Mouse (Mus musculus) erythroblast, adult 5-6 weeks (primary cell): ENCODE measurements around the gene Fancc. TPM values are rescaled to one million over a fixed set of nuclear protein-coding genes. Genes with fewer than 3 reads are reported as not detected.
A peak's percentile ranks its signal among the peaks of the same experiment; 100 is the strongest.

Experiments
- ATAC-seq: replicated peaks from 2 replicates; pipeline ENCODE4 v1.8.0; 2016; ENCODE audit warnings: moderate number of reproducible peaks, mild to moderate bottlenecking, moderate TSS enrichment, inconsistent platforms; ENCODE audit not compliant: poor library complexity, low FRiP score, severe bottlenecking
- total RNA-seq, 2 experiments: library from RNA; stranded (forward) in 1 of 2; stranded (reverse) in 1 of 2; fragments of 150-400 nt in 1 of 2; fragments of 200-764, 138-1000 nt in 1 of 2; gene quantifications; 2 replicates each; pipeline versions ENCODE4 v1.2.3 to v1.2.4; 2015 to 2017; ENCODE audit warnings: low replicate concordance in 2 of 2

The Fancc gene
- total RNA-seq, 2 experiments from 2014 or later: 9.0 to 26.5 TPM

GRCm38 (mm10) chr13:63520110-63520509, 23.0 kb upstream of the Fancc start:
- ATAC-seq: no peak

DNA sequence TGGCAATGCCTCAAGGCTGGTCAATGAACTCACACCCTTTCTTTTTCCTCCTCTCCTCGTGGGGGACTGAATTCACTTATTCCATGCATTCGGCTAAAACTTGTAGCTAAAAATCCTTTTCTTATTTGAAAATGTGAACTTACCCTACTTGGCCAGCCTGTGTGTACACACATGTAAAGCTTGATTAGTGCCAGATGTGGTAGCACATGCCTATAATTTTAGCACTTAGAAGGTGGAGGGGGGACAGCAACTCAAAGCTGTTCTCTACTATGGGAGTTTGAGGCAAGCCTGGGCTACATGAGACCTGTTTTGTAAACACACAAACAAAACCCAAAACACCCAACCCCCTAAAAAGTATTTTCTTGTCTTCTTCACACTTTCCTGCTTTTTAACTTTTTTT, 19.5 kb upstream of the Fancc start:
- no peak for ATAC-seq

- ATAC-seq: no peak
Observed at GRCm38 (mm10) chr13:63515542-63515941, 18.5 kb upstream of the Fancc start.

DNA sequence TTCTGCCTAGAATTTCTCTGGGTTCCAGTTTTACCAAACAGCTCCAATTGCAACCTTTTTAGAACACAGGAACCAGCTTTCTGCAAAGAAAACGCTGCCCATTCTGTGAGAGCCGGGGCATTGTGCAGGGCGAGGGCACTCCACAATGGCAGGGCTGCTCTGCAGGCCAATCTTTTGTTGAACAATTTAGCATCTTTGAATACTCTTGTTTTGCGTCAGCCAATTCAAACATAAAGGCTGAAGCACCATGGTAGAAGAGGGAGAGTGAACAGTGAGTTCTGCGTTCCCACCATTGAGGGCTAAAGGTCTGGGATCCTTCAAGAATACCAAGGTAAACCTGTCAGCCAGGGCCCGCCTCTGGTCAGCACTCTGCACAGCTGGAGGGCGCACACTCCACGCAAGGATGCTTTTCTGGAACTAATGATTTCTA, 17.9 kb upstream of the Fancc start:
- ATAC-seq: no peak

- no peak for ATAC-seq
Observed at GRCm38 (mm10) chr13:63513374-63514098, 16.5 kb upstream of the Fancc start.

DNA sequence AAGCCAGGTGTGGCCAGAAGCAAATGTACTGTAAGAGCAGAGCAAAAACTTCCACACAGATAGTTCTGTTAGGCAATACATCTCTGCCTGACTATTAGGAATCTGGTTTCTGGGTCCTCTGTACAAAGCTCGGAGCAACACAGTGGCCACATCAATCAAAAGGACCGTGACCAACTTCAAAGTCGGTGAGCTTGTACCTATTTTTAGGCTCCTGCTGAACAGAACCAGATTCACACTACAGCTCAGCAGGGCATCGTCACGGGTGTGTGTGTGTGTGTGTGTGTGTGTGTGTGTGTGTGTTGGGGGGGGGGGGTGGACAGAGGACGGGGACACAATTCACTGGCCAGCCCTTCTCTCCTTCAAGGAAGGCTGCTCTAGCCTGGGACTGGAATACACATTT, 15.3 kb upstream of the Fancc start:
- ATAC-seq: no peak

GRCm38 (mm10) chr13:63507821-63508220, 10.7 kb upstream of the Fancc start:
- no peak for ATAC-seq

GRCm38 (mm10) chr13:63507001-63507556, 10.0 kb upstream of the Fancc start:
- ATAC-seq: no peak

DNA sequence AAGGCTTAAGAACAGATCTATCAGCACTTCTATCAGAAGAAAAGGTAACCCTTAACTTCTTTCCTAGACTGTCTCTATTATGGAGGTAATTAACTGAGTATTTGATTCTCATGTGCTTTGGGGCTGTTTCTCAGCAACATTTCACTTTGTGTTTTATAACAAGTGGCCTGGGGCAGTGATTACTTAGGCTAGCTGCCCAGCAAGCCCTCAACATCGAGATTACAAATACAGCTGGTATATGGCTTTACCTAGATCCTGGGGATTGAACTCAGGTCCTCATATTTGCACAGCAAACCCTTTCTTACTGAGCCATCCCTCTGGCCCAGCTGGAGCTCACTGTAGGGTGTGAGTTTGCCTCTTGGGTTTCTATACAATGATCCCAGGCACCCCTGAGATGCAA, 9.3 kb upstream of the Fancc start:
- ATAC-seq: no peak

DNA sequence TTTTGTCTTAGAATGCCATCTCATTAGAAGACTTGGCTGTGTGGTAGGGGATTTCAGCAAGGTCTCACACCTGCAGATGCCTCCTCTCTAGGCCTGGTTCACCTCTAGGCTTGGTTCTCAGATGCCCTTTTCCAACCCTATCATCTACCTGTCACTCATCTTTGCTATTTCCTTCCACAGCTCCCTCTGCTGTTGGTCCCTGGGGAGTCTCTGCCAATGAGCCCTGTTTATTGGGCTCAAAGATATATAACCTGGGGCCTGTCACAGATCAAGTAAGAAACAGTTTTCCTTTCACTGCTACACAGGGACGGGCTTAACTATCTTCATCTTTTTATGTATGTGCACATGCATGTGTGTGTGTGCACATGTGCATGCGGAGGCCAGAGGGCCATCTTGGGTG, 5.3 kb upstream of the Fancc start:
- no peak for ATAC-seq

DNA sequence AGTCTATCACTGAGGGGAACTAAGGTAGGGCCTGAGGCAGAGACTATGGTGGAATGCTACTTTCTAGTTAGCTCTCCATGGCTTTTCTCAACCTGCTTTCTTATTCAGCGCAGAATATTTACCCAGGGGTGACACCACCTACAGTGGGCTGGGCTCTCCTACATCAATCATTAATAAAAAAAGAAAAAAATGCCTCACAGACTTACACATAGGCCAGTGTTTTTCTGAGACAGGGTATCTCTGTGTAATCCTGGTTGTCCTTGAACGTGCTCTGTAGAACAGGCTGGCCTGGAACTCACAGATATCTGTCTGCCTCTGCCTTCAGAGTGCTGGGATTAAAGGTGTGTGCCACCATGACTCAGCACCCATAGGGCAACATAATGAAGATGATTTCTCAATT, 2.4 kb upstream of the Fancc start:
- no peak for ATAC-seq

- no peak for ATAC-seq
Observed at GRCm38 (mm10) chr13:63487707-63488042, 9.4 kb downstream of the Fancc start.

- ATAC-seq: no peak
Observed at GRCm38 (mm10) chr13:63486791-63487706, 10.0 kb downstream of the Fancc start.

DNA sequence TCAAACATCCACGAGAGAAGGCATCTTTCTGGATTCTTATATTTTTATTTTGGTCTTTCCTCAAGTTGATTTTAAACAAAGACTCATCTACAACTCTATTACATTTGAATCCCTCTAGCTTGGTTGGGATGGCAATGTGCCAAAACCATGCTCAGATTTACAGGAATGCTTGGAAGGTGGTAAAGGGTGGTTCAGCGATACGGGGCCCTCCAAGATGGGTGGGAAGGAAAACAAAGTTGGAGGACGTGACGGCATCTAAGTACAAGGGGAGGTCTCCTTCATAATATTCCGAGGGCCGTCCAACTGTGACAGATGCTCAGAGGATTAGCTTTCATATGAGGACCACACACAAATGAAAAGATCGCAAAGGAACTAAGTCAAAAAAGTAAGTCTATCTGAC, 21.7 kb downstream of the Fancc start:
- ATAC-seq: no peak

GRCm38 (mm10) chr13:63452898-63453297, 44.2 kb downstream of the Fancc start:
- ATAC-seq: no peak

- no peak for ATAC-seq
Observed at GRCm38 (mm10) chr13:63451140-63451539, 45.9 kb downstream of the Fancc start.

GRCm38 (mm10) chr13:63445419-63445818, 51.7 kb downstream of the Fancc start:
- no peak for ATAC-seq

- ATAC-seq: no peak
Observed at GRCm38 (mm10) chr13:63432759-63433158, 64.3 kb downstream of the Fancc start.

DNA sequence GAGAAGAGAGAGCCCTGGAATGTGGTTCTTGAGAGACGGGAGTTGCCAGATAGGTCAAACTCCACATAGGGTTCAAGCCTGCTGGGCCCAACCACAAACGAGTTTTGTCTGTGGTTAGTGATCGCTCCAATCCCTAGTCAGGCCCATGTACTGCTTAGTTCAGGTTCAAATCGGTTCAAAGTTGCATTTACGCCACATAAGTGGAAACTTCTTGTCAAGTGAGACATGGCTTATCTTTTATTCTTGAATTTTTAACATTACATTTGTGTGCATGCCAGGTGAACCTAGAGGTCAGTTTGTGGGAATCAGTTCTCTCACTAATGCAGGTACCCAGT, 65.3 kb downstream of the Fancc start:
- peak; percentile 7; the same call in 1 of the 2 replicates for ATAC-seq

- peak; percentile 96 for ATAC-seq
Observed at GRCm38 (mm10) chr13:63431030-63431856, 65.8 kb downstream of the Fancc start.
